Mouse (Mus musculus) right cerebral cortex, postnatal 4 days (tissue): ENCODE data around the gene Rcsd1.

ENCODE experiments used
- DNase-seq: peaks from one replicate; pipeline ENCODE4 v3.0.0-alpha.2; 2022

The Rcsd1 gene

DNA sequence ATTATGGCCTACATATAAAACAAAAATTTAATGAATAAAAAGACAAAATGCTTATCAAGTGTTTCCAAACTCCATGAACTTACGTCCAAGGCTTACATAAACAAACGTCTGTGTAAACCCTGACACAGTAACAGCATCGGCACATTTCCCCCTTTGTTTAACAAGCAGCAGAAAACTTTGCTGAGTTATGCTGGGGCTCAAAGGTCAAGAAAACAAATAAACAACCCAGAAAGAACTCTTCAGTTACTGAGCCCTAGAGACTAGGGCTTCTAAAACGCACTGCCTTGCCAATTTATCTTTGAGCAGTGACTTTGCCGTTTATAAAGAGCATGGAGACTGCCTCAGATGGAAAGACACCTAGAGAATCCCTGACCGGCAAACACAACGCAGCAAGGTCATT lies 92.9 kb downstream of the Rcsd1 start:
- DNase-seq: no peak

- no peak for DNase-seq
Observed at GRCm38 (mm10) chr1:165614793-165615192, 94.8 kb downstream of the Rcsd1 start.

DNA sequence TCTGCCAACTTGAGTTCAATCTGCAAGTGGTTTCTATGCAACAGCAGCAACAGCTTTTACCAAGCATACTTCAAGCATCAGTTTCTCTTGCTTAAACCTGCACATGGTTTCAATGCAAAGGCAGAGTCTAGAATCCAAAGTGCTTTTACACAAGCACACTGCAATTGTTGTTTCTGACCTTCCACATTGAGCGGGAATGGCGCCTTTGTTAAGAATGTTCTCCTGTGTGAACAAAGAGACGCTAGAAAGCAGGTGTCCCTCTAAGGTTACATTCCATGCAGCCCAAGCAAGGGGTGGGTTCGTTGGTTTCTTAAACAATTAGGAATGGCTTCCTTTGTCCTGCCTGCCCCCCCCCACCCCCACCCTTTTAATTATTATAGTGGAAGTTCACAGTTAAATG lies 95.6 kb downstream of the Rcsd1 start:
- DNase-seq: no peak

DNA sequence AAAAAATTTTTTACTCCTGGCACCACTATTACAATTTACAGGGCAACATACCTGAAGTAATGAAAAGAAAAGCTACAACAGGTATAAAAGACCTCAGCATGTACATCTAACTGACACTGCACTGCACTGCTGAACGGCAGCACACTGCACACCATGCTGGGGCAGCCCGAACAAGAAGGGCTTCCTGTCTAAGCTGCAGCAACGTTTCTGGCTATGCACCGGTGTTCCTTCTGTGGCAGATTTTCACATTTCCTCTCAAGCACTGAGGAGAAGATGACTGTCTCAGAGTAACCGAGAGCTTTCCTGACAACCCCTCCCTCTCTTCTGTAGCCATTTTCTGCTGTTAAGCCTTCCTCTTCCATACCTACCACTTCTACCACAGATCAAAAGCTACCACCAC lies 96.8 kb downstream of the Rcsd1 start:
- DNase-seq: no peak

GRCm38 (mm10) chr1:165610321-165610999 lies 99.1 kb downstream of the Rcsd1 start:
- DNase-seq: no peak

GRCm38 (mm10) chr1:165609495-165610320 lies 99.8 kb downstream of the Rcsd1 start:
- no peak for DNase-seq

GRCm38 (mm10) chr1:165608904-165609303 lies 100.7 kb downstream of the Rcsd1 start:
- DNase-seq: no peak

GRCm38 (mm10) chr1:165605774-165606173 lies 103.8 kb downstream of the Rcsd1 start:
- DNase-seq: no peak

GRCm38 (mm10) chr1:165605108-165605507 lies 104.4 kb downstream of the Rcsd1 start:
- no peak for DNase-seq

DNA sequence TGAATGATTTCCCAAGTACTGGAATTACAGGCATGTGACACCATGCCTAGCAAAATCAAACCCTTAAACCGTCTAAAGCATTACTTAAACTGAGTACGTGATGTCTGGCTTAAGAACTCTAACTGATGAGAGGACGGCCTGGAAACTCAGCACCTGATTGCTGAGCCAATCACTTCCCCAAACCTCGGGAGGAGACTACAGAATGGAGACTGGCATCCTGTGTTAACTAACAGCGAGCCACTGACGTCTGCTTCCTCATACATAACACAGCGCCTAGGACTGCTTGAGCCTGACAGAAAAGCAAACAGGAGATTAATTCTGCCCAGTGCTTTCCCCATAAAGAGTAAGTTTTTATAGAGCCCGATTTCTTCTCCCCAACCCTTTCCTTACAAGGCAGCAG lies 105.4 kb downstream of the Rcsd1 start:
- no peak for DNase-seq

DNA sequence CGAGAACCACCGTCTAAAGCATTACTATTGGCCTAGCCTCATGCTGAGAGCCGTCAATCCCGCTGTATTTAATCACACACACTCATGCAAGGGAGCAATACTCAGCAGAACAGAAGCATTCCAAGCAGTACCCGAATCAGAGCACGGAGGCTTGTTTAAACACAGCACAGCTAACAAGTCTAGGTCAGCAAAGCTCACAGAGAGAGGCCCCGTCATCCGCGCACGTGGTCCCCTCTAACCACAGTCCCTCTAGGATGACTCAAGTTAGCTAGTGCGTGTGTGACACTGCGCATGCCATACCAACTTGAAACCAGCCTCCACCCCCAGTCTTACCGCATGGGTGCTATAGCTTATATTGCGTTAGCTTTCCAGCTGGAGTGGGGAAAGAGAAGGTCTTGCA lies 106.3 kb downstream of the Rcsd1 start:
- no peak for DNase-seq

GRCm38 (mm10) chr1:165601775-165602280 lies 107.7 kb downstream of the Rcsd1 start:
- no peak for DNase-seq
